In genomic region chr3:87768844-87769243, GRCm38 (mm10) we compare ENCODE assay signal across 8 mouse cellular contexts. TPM values are rescaled to one million over a fixed set of nuclear protein-coding genes. Genes with fewer than 3 reads are reported as not detected.
DNase-seq lines count a peak whose midpoint lies in the region; ATAC-seq and TF ChIP-seq lines count a peak whose summit lies in the region.

No protein-coding gene starts in this region.

- 0 out of 2 replicates have a peak, but pooled peaks have one; percentile 18 for TF ChIP-seq EP300 in heart, postnatal 0 days (IDR thresholded peaks at IDR 0.05; ENCODE audit: low read depth)

- H3K4me2 ChIP-seq in heart, postnatal 0 days (ENCODE audit: low read depth, low read length), result peak overlapping the region; percentile 61

- peaks cover 27% of the 10 kb centered on the region for H3K27me3 ChIP-seq in heart, postnatal 0 days (ENCODE audit: control insufficient read depth, insufficient read depth, low read length)

- H3K9me3 ChIP-seq in heart, postnatal 0 days (replicated peaks; ENCODE audit: control insufficient read depth, low read length), result no peaks in the 10 kb centered on the region

- peak; percentile 81 for ATAC-seq in heart, postnatal 0 days (ENCODE audit: insufficient read depth, low read depth)

- TF ChIP-seq CTCF in embryonic fibroblast, embryonic 13.5 days (IDR thresholded peaks at IDR 0.05; ENCODE audit: borderline replicate concordance, insufficient read depth, low read length), result peak; percentile 63
- peak; percentile 78 for TF ChIP-seq CTCF in heart, postnatal 0 days (IDR thresholded peaks at IDR 0.05; ENCODE audit: low read depth)

- peak overlapping the region; percentile 99 for H3K4me3 ChIP-seq in embryonic fibroblast, embryonic 13.5 days (ENCODE audit: insufficient read depth, low read length)
- peak overlapping the region; percentile 45 for H3K4me3 ChIP-seq in heart, postnatal 0 days (ENCODE audit: low read depth, low read length)

- H3K4me1 ChIP-seq in embryonic fibroblast, embryonic 13.5 days (ENCODE audit: control insufficient read depth, insufficient read depth, low read length), result peaks cover 14% of the 10 kb centered on the region
- peaks cover 14% of the 10 kb centered on the region for H3K4me1 ChIP-seq in heart, postnatal 0 days (ENCODE audit: control insufficient read depth, insufficient read depth)

- H3K9ac ChIP-seq in heart, postnatal 0 days (replicated peaks; ENCODE audit: low read depth, low read length), result peak overlapping the region; percentile 52

- TF ChIP-seq POLR2A in embryonic fibroblast, embryonic 13.5 days (IDR thresholded peaks at IDR 0.05; ENCODE audit: low read depth, low read length), result peak; percentile 83

- WGBS in heart, postnatal 0 days, result 2% methylated on average over 36 of the region's 37 CpGs

- peak; percentile 85 for DNase-seq in CD4-positive helper T cell, adult 2 months (ENCODE audit: low read depth, low spot score)
- peak; percentile 69 for DNase-seq in adipocyte (ENCODE audit: low spot score)
- peak; percentile 75 for DNase-seq in heart, postnatal 0 days (ENCODE audit: low spot score)
- DNase-seq in kidney, postnatal 25 days, result peak; percentile 86 to 94
- DNase-seq in lung, postnatal 10 days, result peak; percentile 94
- peak; percentile 89 for DNase-seq in ovary, postnatal 14 days (ENCODE audit: low spot score)
- peak; percentile 77 to 79 for DNase-seq in thymus, postnatal 36 days

- peak overlapping the region; percentile 86 for H3K27ac ChIP-seq in embryonic fibroblast, embryonic 13.5 days (ENCODE audit: insufficient read depth, low read length)
- H3K27ac ChIP-seq in heart, postnatal 0 days (ENCODE audit: low read depth), result peak overlapping the region; percentile 87

- no peaks in the 10 kb centered on the region for H3K36me3 ChIP-seq in heart, postnatal 0 days (replicated peaks; ENCODE audit: control insufficient read depth, insufficient read depth, low read length)

RNA-seq across cellular contexts. Expression of gene Lrrc71, which starts 20.4 kb away (rescaled TPM):
- polyA plus RNA-seq in embryonic fibroblast, embryonic 13.5 days (2011; ENCODE audit: insufficient read length, low read depth, missing spikeins), result 1.1 and 1.2 TPM in 2 replicates
- total RNA-seq in heart, postnatal 0 days (2014; rRNA removed; ENCODE audit: low replicate concordance), result 0.54 and 1.5 TPM in 2 replicates
- 0.12 and 0.38 TPM in 2 replicates for polyA plus RNA-seq in heart, postnatal 0 days (2015; fragmentation: Nextera tagmentation; extraction: Ambion mirVana)

RNA-seq across cellular contexts. Expression of gene Ntrk1, which starts 26.1 kb away (rescaled TPM):
- polyA plus RNA-seq in embryonic fibroblast, embryonic 13.5 days (2011; ENCODE audit: insufficient read length, low read depth, missing spikeins), result not detected in 2 replicates
- 0.11 and 0.62 TPM in 2 replicates for total RNA-seq in heart, postnatal 0 days (2014; rRNA removed; ENCODE audit: low replicate concordance)
- polyA plus RNA-seq in heart, postnatal 0 days (2015; fragmentation: Nextera tagmentation; extraction: Ambion mirVana), result 0.15 and 0.16 TPM in 2 replicates

RNA-seq across cellular contexts. Expression of gene Insrr, which starts 27.9 kb away (rescaled TPM):
- polyA plus RNA-seq in embryonic fibroblast, embryonic 13.5 days (2011; ENCODE audit: insufficient read length, low read depth, missing spikeins), result not detected in 2 replicates
- not detected in 2 replicates for total RNA-seq in heart, postnatal 0 days (2014; rRNA removed; ENCODE audit: low replicate concordance)
- not detected in 2 replicates for polyA plus RNA-seq in heart, postnatal 0 days (2015; fragmentation: Nextera tagmentation; extraction: Ambion mirVana)

RNA-seq across cellular contexts. Expression of gene Pear1, which starts 55.3 kb away (rescaled TPM):
- 65.8 and 74.0 TPM in 2 replicates for polyA plus RNA-seq in embryonic fibroblast, embryonic 13.5 days (2011; ENCODE audit: insufficient read length, low read depth, missing spikeins)
- 42.7 and 69.9 TPM in 2 replicates for total RNA-seq in heart, postnatal 0 days (2014; rRNA removed; ENCODE audit: low replicate concordance)
- polyA plus RNA-seq in heart, postnatal 0 days (2015; fragmentation: Nextera tagmentation; extraction: Ambion mirVana), result 10.3 and 10.8 TPM in 2 replicates

Comparison
In these comparisons a context has a peak if more than half of its experiments do, and no peak if none do; other contexts are left out.
1. Peak in every context shown above with its lines: DNase-seq, ATAC-seq, H3K4me3 ChIP-seq and H3K27ac ChIP-seq.